Mouse (Mus musculus): ENCODE results near the gene Entpd2.

DNA sequence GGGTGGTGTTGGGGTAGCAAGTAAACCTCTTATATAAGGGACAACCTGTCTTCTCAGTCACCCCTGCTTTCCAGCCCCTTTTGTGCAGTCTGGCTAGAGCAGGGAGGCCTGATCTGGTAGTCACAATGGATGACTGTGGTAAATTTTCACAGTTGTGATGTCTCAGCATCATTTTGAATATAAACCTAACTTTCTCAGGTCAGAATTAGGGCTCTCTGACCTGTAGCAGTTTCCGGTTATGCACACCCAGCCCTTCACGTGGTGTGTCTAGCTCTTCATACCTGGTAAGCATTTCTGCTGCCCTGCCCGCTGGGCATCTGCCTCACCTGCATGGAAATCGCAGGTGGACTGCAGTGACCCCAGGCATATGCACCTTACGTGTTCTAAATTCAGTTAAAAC lies 31.6 kb downstream of the Entpd2 start:
- no peak for TF ChIP-seq POLR2A (IDR thresholded peaks at IDR 0.05; ENCODE audit: insufficient read depth, low read depth, low read length)
- TF ChIP-seq CTCF (IDR thresholded peaks at IDR 0.05; ENCODE audit: insufficient read depth, low read depth, low read length), result no peak
